Mouse (Mus musculus): Measurements from ENCODE around the gene Tspear.

Tspear gene

GRCm38 (mm10) chr10:77867546-77867945 is 181.2 kb downstream of the Tspear start:
- DNase-seq (ENCODE audit: low read depth, low spot score) = peak; percentile 16

GRCm38 (mm10) chr10:77869651-77870050 is 183.3 kb downstream of the Tspear start:
- DNase-seq (ENCODE audit: low read depth, low spot score) = no peak

GRCm38 (mm10) chr10:77878985-77879384 is 192.6 kb downstream of the Tspear start:
- no peak for DNase-seq (ENCODE audit: low read depth, low spot score)

GRCm38 (mm10) chr10:77880305-77880704 is 193.9 kb downstream of the Tspear start:
- DNase-seq (ENCODE audit: low read depth, low spot score) = no peak

GRCm38 (mm10) chr10:77882553-77882952 is 196.2 kb downstream of the Tspear start:
- no peak for DNase-seq (ENCODE audit: low read depth, low spot score)

- DNase-seq (ENCODE audit: low read depth, low spot score) = peak; percentile 43
Measured at GRCm38 (mm10) chr10:77886007-77886747, 199.8 kb downstream of the Tspear start.

- DNase-seq (ENCODE audit: low read depth, low spot score) = no peak
Measured at GRCm38 (mm10) chr10:77890987-77891565, 204.7 kb downstream of the Tspear start.

- DNase-seq (ENCODE audit: low read depth, low spot score) = no peak
Measured at GRCm38 (mm10) chr10:77895562-77895961, 209.2 kb downstream of the Tspear start.

GRCm38 (mm10) chr10:77900126-77900525 is 213.8 kb downstream of the Tspear start:
- no peak for DNase-seq (ENCODE audit: low read depth, low spot score)

- no peak for DNase-seq (ENCODE audit: low read depth, low spot score)
Measured at GRCm38 (mm10) chr10:77900903-77901818, 214.8 kb downstream of the Tspear start.

- no peak for DNase-seq (ENCODE audit: low read depth, low spot score)
Measured at GRCm38 (mm10) chr10:77901871-77902210, 215.5 kb downstream of the Tspear start.

- peak; percentile 45 for DNase-seq (ENCODE audit: low read depth, low spot score)
Measured at GRCm38 (mm10) chr10:77902211-77902893, 216.0 kb downstream of the Tspear start, which contains the start of gene Lrrc3. Gene Lrrc3 (minus strand): TSS chr10:77902536.

- peak; percentile 52 for DNase-seq (ENCODE audit: low read depth, low spot score)
Measured at GRCm38 (mm10) chr10:77902894-77903715, 216.7 kb downstream of the Tspear start.

- DNase-seq (ENCODE audit: low read depth, low spot score) = no peak
Measured at GRCm38 (mm10) chr10:77912605-77913004, 226.2 kb downstream of the Tspear start.

- no peak for DNase-seq (ENCODE audit: low read depth, low spot score)
Measured at GRCm38 (mm10) chr10:77913292-77913691, 226.9 kb downstream of the Tspear start.

GRCm38 (mm10) chr10:77916636-77917335 is 230.4 kb downstream of the Tspear start:
- peak; percentile 17 for DNase-seq (ENCODE audit: low read depth, low spot score)

GRCm38 (mm10) chr10:77921009-77921408 is 234.6 kb downstream of the Tspear start:
- DNase-seq (ENCODE audit: low read depth, low spot score) = no peak

- DNase-seq (ENCODE audit: low read depth, low spot score) = no peak
Measured at GRCm38 (mm10) chr10:77922681-77923080, 236.3 kb downstream of the Tspear start.

GRCm38 (mm10) chr10:77926140-77926539 is 239.8 kb downstream of the Tspear start:
- peak; percentile 25 for DNase-seq (ENCODE audit: low read depth, low spot score)

GRCm38 (mm10) chr10:77927375-77927774 is 241.0 kb downstream of the Tspear start:
- no peak for DNase-seq (ENCODE audit: low read depth, low spot score)
